Mouse (Mus musculus): ENCODE data around the gene Ska2. TPM values are rescaled to one million over a fixed set of nuclear protein-coding genes. Genes with fewer than 3 reads are reported as not detected.

The Ska2 gene
- polyA plus RNA-seq (2021), result 27.9 TPM

- CTCF ChIA-PET, result no interaction called here
- no peak for TF ChIP-seq CTCF (IDR thresholded peaks at IDR 0.05)
- DNase-seq (ENCODE audit: low read depth, low spot score) (peak; percentile 99), ATAC-seq (peak; percentile 93)
- POLR2A ChIA-PET, result interaction anchor here (1.0 to 1.2 kb wide), 3 partner anchors 8 to 22 kb away, joined by 3 read pairs; partner anchors contain the start of gene Smg8
- in situ Hi-C loops (cut with MboI; ENCODE audit: low pct_unique_long_range_greater_than_20kb), result no loop called here
- no peaks in the 10 kb centered on the region for H3K27me3 ChIP-seq
Observed at GRCm38 (mm10) chr11:87108755-87109518, at the start of gene Ska2. Ska2 (plus strand) TSS chr11:87109234.

- CTCF ChIA-PET, result no interaction called here
- DNase-seq (ENCODE audit: low read depth, low spot score) (no peak), ATAC-seq (no peak)
- no peaks in the 10 kb centered on the region for H3K27me3 ChIP-seq
- TF ChIP-seq CTCF (IDR thresholded peaks at IDR 0.05), result no peak
- in situ Hi-C loops (cut with MboI; ENCODE audit: low pct_unique_long_range_greater_than_20kb), result no loop called here
- POLR2A ChIA-PET, result interaction anchor here (0.6 kb wide), 1 partner anchor 64 kb away, joined by 3 read pairs; no protein-coding TSS in a partner anchor
Observed at GRCm38 (mm10) chr11:87060410-87060809, 48.6 kb upstream of the Ska2 start.

- in situ Hi-C loops (cut with MboI; ENCODE audit: low pct_unique_long_range_greater_than_20kb), result no loop called here
- no peak for TF ChIP-seq CTCF (IDR thresholded peaks at IDR 0.05)
- no peaks in the 10 kb centered on the region for H3K27me3 ChIP-seq
- no peak for ATAC-seq
- DNase-seq (ENCODE audit: low read depth, low spot score), result no peak
- CTCF ChIA-PET, result no interaction called here
- POLR2A ChIA-PET, result no interaction called here
Observed at GRCm38 (mm10) chr11:87062087-87062486, 46.9 kb upstream of the Ska2 start.

DNA sequence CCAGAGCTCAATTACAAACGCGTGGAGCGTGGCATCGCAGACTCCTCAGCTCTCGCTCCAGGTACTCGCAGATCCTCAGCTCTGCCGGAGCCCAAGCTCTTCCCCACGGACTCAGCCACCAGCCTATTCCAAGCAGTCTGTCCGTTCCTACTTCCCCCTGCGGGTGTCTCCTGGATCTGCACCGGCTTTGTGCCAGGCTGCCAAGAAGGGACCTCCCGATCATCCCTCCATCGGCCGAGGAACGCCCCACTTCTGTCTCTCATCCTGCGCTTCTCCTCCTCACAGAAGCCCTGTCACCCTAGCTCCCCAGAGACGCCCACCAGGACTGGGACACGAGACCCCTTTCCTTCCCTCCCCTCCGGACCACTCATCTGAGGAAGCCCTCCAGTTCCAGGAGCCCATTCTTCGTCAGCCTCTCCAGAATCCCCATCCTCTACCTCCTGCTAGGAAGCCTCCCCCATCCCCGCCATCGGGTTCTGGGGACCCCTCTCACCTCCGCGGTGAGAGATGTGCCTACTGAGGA, 35.6 kb upstream of the Ska2 start:
- DNase-seq (ENCODE audit: low read depth, low spot score) (peak; percentile 20), ATAC-seq (peak; percentile 75)
- no peaks in the 10 kb centered on the region for H3K27me3 ChIP-seq
- POLR2A ChIA-PET, result interaction anchor here (0.8 to 2.7 kb wide), 3 partner anchors 12 to 362 kb away, joined by 3 to 11 read pairs (median 4); partner anchors contain the start of gene Smg8
- in situ Hi-C loops (cut with MboI; ENCODE audit: low pct_unique_long_range_greater_than_20kb), result no loop called here
- TF ChIP-seq CTCF (IDR thresholded peaks at IDR 0.05), result peak; percentile 61
- CTCF ChIA-PET, result interaction anchor here (0.7 kb wide), 3 partner anchors 12 to 47 kb away, joined by 3 to 4 read pairs (median 4); no protein-coding TSS in a partner anchor

GRCm38 (mm10) chr11:87073866-87074440, 35.1 kb upstream of the Ska2 start, which contains the start of gene Gdpd1:
Gdpd1 (minus strand) TSS chr11:87074062.
- DNase-seq (ENCODE audit: low read depth, low spot score), result peak; percentile 77
- in situ Hi-C loops (cut with MboI; ENCODE audit: low pct_unique_long_range_greater_than_20kb), result no loop called here
- H3K27me3 ChIP-seq, result no peaks in the 10 kb centered on the region
- peak; percentile 86 for ATAC-seq
- ChIA-PET CTCF (no interaction called here), POLR2A (interaction anchor here (0.8 to 2.7 kb wide), 3 partner anchors 12 to 363 kb away, joined by 3 to 11 read pairs (median 4); partner anchors contain the start of gene Smg8)
- TF ChIP-seq CTCF (IDR thresholded peaks at IDR 0.05), result peak; percentile 54

GRCm38 (mm10) chr11:87083712-87084111, 25.3 kb upstream of the Ska2 start:
- ChIA-PET POLR2A (no interaction called here), CTCF (no interaction called here)
- H3K27me3 ChIP-seq, result no peaks in the 10 kb centered on the region
- no peak for DNase-seq (ENCODE audit: low read depth, low spot score)
- in situ Hi-C loops (cut with MboI; ENCODE audit: low pct_unique_long_range_greater_than_20kb), result no loop called here
- TF ChIP-seq CTCF (IDR thresholded peaks at IDR 0.05), result no peak
- no peak for ATAC-seq

DNA sequence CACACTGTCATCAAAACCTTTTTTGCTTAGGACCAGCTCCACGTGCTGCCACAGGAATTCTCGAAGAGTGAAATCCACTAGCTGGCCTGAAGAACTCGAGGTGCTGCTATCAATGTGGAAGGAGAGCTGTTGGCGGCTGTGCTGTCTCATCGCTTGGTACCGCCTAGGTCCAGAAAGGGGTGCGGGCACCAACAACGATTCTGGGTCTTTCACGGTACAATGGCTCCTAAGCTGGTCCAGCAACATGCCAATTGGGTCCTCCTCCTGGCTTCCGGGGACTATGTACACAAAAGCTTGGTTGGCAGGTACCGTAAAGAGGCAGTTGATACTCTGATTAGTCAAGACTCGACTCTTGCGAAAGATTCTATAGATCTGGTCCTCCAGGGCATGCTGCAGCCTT, 23.6 kb upstream of the Ska2 start:
- ATAC-seq (no peak), DNase-seq (ENCODE audit: low read depth, low spot score) (no peak)
- CTCF ChIA-PET, result interaction anchor here (1.2 to 1.3 kb wide), 2 partner anchors 10 to 12 kb away, joined by 4 read pairs; no protein-coding TSS in a partner anchor
- POLR2A ChIA-PET, result interaction anchor here (2.9 kb wide), 1 partner anchor 11 kb away, joined by 11 read pairs; the partner anchor contains the start of gene Gdpd1
- in situ Hi-C loops (cut with MboI; ENCODE audit: low pct_unique_long_range_greater_than_20kb), result no loop called here
- no peaks in the 10 kb centered on the region for H3K27me3 ChIP-seq
- no peak for TF ChIP-seq CTCF (IDR thresholded peaks at IDR 0.05)

DNA sequence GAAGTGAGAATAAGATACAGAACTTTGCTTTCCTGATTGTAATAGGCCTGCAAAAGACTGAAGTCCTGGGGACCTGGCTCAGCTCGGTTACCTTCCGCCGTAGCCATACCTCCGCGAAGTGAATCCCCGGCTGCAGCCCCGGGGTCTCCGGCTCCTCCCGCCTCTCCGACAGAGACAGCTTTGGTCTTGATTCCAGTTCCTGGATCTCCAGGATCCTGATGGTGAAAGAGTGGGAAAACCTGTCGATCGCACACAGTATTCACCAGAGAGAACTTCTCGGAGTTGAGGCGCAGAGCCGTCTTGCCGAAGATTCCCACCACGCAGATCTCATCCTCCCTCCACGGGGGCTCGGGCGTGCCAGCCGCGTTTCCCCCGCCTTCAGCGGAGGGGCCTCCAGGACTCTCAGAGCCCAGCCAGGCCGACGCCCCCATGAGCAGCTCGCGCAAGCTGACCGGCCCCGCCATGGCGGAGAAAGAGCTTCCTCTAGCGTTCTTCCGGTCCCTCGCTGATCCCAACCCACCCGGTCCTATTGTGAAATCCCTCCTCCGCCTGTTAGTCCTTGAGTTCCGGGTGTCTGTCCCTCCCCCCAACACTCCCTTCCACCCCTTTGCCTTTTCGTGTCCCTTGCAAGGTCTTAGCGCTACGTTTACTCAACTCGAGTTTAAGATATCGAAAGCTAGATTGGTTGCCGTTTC, 22.6 kb upstream of the Ska2 start, which contains the start of gene Smg8:
Gene Smg8 (minus strand): TSS at position 485 of the 695 bp plus-strand sequence.
- ATAC-seq, result peak; percentile 60
- DNase-seq (ENCODE audit: low read depth, low spot score), result no peak
- in situ Hi-C loops (cut with MboI; ENCODE audit: low pct_unique_long_range_greater_than_20kb), result no loop called here
- POLR2A ChIA-PET, result interaction anchor here (0.6 to 2.9 kb wide), 4 partner anchors 12 to 59 kb away, joined by 3 to 11 read pairs (median 4); partner anchors contain the start of gene Gdpd1
- CTCF ChIA-PET, result interaction anchor here (1.2 kb wide), 1 partner anchor 13 kb away, joined by 4 read pairs; no protein-coding TSS in a partner anchor
- no peak for TF ChIP-seq CTCF (IDR thresholded peaks at IDR 0.05)
- H3K27me3 ChIP-seq, result no peaks in the 10 kb centered on the region

GRCm38 (mm10) chr11:87087142-87087541, 21.9 kb upstream of the Ska2 start:
- no peak for ATAC-seq
- ChIA-PET CTCF (no interaction called here), POLR2A (interaction anchor here (0.6 to 2.9 kb wide), 3 partner anchors 13 to 59 kb away, joined by 3 to 11 read pairs (median 6); partner anchors contain the start of gene Gdpd1)
- in situ Hi-C loops (cut with MboI; ENCODE audit: low pct_unique_long_range_greater_than_20kb), result no loop called here
- no peak for DNase-seq (ENCODE audit: low read depth, low spot score)
- TF ChIP-seq CTCF (IDR thresholded peaks at IDR 0.05), result no peak
- H3K27me3 ChIP-seq, result no peaks in the 10 kb centered on the region

- ChIA-PET POLR2A (no interaction called here), CTCF (no interaction called here)
- no peak for TF ChIP-seq CTCF (IDR thresholded peaks at IDR 0.05)
- no peak for DNase-seq (ENCODE audit: low read depth, low spot score)
- H3K27me3 ChIP-seq, result no peaks in the 10 kb centered on the region
- no peak for ATAC-seq
- in situ Hi-C loops (cut with MboI; ENCODE audit: low pct_unique_long_range_greater_than_20kb), result no loop called here
Observed at GRCm38 (mm10) chr11:87108409-87108754, 652 bp upstream of the Ska2 start, which contains the start of gene Prr11. Prr11 (minus strand) TSS chr11:87108708.

Data from Patski (cell line).